Mouse (Mus musculus) bone marrow, adult 2 months (tissue): ENCODE results near the gene Rtcb.

Experiments used
- CTCF ChIP-seq: fragments of 200-500 bp; IDR thresholded peaks from 2 replicates; pipeline ENCODE4 v1.5.1; 2011; ENCODE audit warnings: low read length, control low read depth; ENCODE audit not compliant: control insufficient read depth, insufficient read depth
- POLR2A ChIP-seq: fragments of 200-500 bp; IDR thresholded peaks from 2 replicates; pipeline ENCODE4 v1.6.1; 2011; ENCODE audit warnings: low read depth, mild to moderate bottlenecking, control low read depth, low read length, borderline replicate concordance; ENCODE audit not compliant: control insufficient read depth

GRCm38 (mm10) chr10:85929962-85930361 is 27.7 kb downstream of the Rtcb start:
- TF ChIP-seq CTCF: no peak
- TF ChIP-seq POLR2A: no peak
